Mouse (Mus musculus) frontal cortex, postnatal 10 days (tissue): ENCODE measurements around the gene R3hdm4.

Experiments used
- DNase-seq, 2 experiments: peaks; one replicate each; pipeline ENCODE4 v3.0.0; 2022; ENCODE audit warnings: low spot score in 2 of 2, mixed read lengths in 1 of 2

R3hdm4 gene

DNA sequence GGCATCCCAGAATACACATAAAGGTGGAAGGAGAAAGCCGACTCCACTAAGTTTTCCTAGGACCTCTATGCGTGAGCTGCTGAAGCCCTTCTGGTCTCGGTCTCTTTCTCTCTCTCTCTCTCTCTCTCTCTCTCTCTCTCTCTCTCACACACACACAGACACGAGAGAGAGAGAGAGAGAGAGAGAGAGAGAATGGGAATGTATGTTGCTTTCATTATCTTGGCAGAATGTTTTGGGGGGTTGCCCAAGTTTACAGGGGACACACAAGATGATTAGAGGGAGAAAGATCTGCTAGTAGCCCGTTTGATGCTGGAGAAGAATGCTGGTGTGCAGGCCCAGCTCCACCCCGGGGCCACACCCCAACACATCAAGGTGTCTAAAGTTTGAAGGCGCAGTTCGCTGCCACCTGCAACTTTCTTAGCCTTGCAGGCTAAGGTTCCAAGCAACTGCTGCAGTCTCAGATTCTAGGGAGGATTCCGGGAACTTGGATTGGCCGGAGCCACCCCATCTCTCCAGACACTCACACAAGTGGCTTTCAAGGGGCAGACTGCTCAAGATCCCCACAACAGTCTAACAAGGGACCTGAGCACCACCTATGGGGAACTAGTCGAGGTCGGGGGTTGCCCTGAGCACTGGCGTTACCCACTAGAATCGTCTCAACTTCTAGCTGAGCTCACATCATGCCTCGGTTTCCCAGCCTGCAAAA lies 4.9 kb upstream of the R3hdm4 start:
- no peak for DNase-seq

DNA sequence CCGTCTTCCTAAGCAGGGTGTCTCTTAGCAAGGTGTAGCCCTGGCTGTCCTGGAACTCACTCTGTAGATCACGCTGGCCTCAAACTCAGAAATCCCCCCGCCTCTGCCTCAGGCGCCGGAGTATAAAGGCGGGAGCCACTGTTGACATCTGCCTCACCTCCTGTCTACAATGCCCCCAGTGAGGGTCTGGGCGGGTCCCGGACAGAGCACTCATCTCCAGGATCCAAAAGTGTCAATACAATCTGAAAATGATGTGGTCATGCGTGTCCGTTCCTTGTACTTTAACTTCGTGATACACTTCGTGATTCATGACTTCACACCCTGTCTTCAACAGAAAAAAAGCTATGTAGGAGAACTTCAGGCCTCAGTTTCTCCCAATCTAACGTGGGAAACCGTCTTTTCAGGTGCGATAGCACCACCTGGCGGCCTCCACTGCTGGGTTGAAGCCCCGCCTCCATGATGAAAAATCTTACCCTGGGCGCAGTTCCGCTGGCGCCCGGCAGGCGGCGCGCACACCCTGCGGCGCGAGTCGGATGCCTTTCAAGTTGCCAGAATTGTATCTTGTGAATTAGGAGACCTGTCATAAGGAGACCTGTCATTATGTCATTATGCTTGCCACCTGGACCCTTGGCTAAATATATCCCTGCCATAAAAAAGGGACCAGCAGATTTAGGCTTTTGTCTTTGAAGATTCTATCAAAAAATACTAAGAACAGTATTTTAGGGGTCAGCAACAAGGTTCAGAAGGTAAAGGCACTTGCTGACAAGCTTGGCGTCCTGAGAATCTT lies 4.2 kb upstream of the R3hdm4 start:
- peak; percentile 81 to 92 for DNase-seq

DNA sequence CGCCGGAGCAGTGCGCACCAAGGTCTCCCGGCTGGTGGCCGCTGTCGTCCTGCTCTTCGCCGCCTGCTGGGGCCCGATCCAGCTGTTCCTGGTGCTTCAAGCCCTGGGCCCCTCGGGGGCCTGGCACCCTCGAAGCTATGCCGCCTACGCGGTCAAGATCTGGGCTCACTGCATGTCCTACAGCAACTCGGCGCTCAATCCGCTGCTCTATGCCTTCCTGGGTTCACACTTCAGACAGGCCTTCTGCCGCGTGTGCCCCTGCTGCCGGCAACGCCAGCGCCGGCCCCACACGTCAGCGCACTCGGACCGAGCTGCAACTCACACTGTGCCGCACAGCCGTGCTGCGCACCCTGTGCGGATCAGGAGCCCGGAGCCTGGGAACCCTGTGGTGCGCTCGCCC lies 564 bp upstream of the R3hdm4 start:
- no peak for DNase-seq

DNA sequence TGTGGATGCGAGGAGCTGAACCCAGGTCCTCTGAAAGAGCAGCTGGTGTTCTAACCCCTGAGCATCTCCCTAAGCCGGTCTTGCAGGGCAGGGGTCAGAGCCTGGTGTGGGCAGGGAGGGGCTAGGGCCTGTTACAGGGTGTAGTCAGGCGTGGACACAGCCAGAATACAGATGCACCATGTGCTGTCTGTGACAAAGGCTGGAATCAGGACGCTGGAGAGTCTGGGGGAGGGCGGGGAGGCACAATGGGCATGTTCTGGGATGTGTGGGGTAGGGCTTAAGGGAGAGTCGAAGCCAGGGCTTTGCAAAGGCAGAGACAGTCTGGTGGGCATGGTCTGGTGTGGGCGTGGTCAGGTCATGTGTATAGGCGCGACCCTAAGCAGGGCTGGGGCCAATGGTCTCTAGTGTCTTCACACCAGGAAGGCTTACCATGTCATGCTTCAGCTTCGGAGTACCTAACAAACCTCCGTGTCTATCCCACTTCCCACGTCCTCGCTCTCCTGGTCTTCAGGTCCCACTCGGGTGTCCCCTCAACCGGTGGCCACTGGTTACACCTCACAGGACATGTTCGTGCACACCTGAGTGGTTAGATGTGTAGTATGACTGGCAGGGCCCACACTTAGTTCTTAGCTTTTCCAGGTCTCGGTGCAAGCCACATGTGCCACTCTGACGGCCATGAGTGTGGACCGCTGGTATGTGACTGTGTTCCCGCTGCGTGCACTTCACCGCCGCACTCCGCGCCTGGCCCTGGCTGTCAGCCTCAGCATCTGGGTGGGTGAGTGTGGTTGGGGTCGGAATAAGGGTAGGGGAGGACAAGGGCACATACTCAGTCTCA lies 735 bp downstream of the R3hdm4 start:
- DNase-seq, result no peak

GRCm38 (mm10) chr10:79919251-79919849 lies 1.7 kb downstream of the R3hdm4 start:
- DNase-seq, result no peak

DNA sequence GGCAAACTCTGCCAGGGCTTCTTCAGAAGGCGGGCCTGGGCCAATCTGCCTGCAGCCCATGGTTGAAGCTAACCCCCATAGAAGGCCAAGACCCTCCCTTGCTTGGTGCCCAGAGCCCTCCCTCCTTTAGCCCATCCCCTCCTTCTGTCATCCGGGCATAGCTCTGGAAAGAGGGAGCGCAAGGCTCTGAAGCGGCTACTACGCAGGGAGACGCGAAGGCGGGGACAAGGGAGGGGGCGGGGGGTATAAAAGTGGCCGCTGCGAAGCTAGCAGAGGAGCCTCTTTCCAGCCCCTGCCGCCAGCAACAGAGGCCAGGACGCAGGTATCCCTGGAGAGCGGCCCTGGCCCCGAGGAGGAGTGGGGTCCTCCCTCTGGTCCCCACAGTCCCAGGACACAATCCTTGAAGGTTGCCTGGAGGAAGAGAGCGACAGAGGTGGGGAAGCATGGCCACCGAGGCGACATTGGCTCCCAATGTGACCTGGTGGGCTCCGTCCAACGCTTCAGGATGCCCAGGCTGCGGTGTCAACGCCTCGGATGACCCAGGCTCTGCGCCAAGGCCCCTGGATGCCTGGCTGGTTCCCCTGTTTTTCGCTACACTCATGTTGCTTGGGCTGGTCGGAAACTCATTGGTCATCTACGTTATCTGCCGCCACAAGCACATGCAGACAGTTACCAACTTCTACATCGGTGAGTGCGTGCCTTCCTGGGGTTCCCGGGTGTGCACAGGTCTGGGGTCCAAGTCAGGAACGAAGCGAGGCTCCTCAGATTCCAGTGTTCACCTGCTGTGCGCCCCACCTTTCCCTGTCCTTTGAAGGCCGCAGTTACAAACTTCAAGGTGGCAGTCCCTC lies 2.6 kb downstream of the R3hdm4 start:
- DNase-seq, result no peak

GRCm38 (mm10) chr10:79917532-79918100 lies 3.4 kb downstream of the R3hdm4 start:
- no peak for DNase-seq

GRCm38 (mm10) chr10:79916808-79917531 lies 4.0 kb downstream of the R3hdm4 start, which contains the start of gene Kiss1r:
Gene Kiss1r, plus strand, starts transcription at chr10:79916971.
- DNase-seq, result peak; percentile 65 to 82

- DNase-seq, result no peak
Measured at GRCm38 (mm10) chr10:79916081-79916480, 4.9 kb downstream of the R3hdm4 start.

DNA sequence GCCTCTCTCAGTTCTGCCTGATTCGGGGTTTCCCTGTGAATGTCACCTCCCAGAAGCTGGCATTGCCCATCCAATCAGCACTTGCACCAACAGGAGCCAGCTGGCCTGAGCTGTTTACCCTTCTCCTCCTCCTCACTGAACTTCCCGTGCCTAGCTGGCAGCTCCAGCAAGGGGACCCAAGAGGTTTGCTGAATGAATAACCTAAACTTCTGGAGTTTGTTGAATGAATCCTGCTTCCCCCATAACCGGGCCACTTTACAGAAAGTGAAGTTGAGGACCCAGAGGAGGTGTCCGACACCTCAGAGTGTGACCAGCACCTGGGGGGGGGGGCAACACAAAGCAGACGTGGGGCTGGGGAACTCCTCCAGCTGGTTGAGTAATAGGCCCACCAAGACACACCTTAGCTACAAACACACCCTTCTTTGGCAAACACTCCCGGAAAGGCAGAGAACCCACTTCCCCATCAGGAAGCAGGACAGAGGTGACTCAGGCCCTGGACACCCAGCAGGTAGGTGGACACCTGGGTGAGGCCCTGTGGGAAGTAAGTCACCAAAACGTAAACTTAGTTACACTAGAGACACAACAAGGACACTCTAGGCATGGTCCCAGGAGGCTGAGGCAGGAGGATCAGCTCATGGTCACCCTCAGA lies 5.9 kb downstream of the R3hdm4 start:
- DNase-seq, result no peak

DNA sequence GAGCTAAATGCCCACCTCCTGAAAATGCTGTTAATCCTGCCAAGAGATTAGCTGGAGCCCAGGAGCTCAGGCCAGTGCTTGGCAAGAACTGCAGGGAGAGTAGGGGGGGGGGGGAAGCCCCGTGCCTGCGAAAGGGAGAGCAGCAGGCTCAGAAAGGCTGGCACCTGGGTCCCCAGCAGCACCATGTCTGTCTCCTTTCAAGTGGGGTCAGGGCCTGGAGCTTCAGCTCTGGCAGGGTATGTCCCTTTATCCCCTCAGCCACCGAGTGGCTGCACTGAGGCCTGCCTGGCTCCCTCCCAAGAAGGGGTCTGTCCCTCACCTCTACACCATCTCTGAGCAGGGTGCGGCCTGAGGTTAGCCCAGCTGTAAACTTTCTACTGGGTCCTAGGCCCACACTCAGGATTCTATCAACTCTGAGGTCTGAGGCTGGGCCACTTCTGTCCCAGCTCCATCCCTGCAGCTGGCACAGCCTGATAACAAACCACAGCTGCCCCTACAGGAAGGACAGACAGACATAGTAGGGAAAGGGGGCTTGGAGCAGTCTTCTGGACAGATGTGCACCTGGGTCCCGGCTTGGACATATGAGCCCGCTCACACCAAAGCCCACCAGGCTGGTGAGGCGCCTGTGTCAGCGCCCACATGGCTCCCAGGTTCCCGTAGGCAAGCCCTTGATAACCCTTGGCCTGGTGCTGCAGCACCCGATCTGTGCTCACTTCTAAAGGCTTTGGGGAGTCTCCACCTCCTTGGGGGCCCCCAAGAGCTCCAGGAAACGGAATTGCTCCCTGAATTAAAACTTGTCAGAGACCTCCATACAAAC lies 6.7 kb downstream of the R3hdm4 start:
- no peak for DNase-seq

GRCm38 (mm10) chr10:79912412-79912811 lies 8.6 kb downstream of the R3hdm4 start:
- DNase-seq, result no peak

DNA sequence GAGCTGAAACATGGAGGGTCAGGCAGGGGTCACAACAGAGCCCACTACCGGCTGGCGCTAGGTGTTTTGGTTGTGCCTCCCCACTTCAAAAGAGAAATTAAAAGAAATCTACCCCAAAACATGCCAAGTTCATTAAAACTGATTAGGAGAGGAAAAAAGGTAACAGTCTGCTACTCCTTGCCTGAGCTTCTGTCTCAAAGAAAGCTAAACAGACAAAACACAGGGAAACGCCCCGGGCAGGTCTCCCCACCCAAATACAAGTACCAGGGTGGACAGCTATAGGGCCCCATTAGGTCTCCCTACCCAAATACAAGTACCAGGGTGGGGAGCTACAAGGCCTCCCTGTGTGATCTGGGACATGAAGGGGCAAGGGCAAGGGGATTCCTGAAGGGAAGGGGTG lies 10.5 kb downstream of the R3hdm4 start, which contains the start of gene Gm26602:
TSS of gene Gm26602 (plus strand) at position 301 of the 400 bp plus-strand sequence.
- DNase-seq, result no peak

DNA sequence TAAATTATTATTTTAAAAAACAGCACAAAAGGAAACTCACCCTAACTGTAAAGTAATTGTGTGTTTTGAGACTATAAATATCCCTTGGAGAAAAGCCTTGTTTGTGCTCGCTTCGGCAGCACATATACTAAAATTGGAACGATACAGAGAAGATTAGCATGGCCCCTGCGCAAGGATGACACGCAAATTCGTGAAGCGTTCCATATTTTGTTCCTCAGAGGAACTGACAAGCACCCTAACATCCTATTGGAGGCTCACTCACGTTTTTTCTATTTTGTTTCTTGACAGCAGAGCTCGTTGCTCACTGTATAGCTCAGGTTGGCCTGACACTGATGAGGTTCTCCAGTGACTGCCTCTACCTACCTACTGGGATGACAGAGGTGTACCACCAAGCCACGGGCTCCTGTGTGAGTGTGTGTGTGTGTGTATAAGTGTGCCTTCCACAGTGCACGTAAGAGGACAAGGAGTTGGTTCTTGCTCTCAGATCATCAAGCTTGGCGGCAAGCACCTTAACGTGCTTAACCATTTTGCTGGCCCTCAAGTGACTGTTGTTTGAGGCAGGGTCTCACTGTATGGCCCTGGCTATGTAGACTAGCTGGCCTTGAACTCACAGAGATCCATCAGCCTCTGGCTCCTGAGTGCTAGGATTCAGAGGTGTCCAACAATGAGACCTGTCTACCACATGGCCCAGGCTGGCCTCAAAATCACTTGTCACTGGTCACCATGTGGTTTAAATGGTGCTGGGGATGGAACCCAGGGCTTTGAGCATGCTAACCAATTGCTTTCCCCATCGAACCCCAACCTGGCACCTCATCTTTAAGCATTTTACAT lies 11.7 kb downstream of the R3hdm4 start:
- no peak for DNase-seq

GRCm38 (mm10) chr10:79908167-79909091 lies 12.6 kb downstream of the R3hdm4 start, which contains the start of gene Med16:
Gene Med16, minus strand, starts transcription at chr10:79908923.
- peak; percentile 95 for DNase-seq

DNA sequence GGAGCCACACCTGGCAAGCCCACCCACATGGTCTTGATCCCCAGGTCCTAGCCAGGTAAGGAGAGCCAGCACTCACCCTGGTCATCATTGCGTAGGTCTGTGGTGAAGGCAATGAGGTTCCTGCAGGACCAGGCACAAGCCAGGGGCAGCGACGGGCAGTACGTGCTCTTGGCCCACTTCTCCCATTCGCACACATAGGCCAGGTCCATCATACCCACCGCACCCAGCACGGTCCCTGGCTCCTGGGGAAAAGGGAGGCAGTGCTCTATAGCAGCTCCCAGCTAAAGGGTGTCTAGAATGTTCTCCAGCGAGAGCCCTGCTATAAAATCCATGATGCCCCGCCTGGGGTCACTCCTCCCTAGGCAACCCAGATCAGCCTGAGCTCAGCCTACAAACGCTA lies 13.6 kb downstream of the R3hdm4 start:
- no peak for DNase-seq
